In genomic region chr6:137754056-137754856, GRCm38 (mm10) we compare ENCODE assay signal across 8 mouse cellular contexts. TPM values are rescaled to one million over a fixed set of nuclear protein-coding genes. Genes with fewer than 3 reads are reported as not detected.
A peak's percentile ranks its signal among the peaks of the same experiment; 100 is the strongest.
DNase-seq lines count a peak whose midpoint lies in the region; ATAC-seq and TF ChIP-seq lines count a peak whose summit lies in the region.

Dera (plus strand) TSS chr6:137754546.

- peak; percentile 32 to 49 for DNase-seq in left cerebral cortex, adult 18-20 months (ENCODE audit: low spot score in 2 of 2)
- DNase-seq in left cerebral cortex, adult 11 months (ENCODE audit: low spot score) = no peak
- DNase-seq in embryo, embryonic 11.5 days (ENCODE audit: low read depth, low spot score) = peak; percentile 76
- peak; percentile 66 for DNase-seq in gonadal fat pad, adult 2 months (ENCODE audit: low read depth)
- DNase-seq in limb, embryonic 14.5 days (ENCODE audit: low spot score) = peak; percentile 69
- peak; percentile 81 to 87 for DNase-seq in spleen, postnatal 14 days (ENCODE audit: low spot score in 2 of 2)

- WGBS in intestine, embryonic 16.5 days = 13% methylated on average over 26 of the region's 26 CpGs
- WGBS in limb, embryonic 14.5 days = 10% methylated on average over 26 of the region's 26 CpGs
- WGBS in midbrain, embryonic 16.5 days = 13% methylated on average over 25 of the region's 26 CpGs

- H3K27ac ChIP-seq in intestine, embryonic 16.5 days (ENCODE audit: low read length) = peak within 1 kb of the TSS; percentile 86
- H3K27ac ChIP-seq in limb, embryonic 14.5 days (replicated peaks; ENCODE audit: low read depth, low read length) = 0 out of 2 replicates have a peak within 1 kb of the TSS, but pooled peaks have one; percentile 41
- H3K27ac ChIP-seq in midbrain, embryonic 16.5 days (ENCODE audit: low read length) = no peak within 1 kb of the TSS

- H3K4me2 ChIP-seq in intestine, embryonic 16.5 days (ENCODE audit: low read depth, low read length) = peak within 1 kb of the TSS; percentile 69
- H3K4me2 ChIP-seq in limb, embryonic 14.5 days (replicated peaks; ENCODE audit: low read depth, low read length, severe bottlenecking) = peak within 1 kb of the TSS; percentile 69
- H3K4me2 ChIP-seq in midbrain, embryonic 16.5 days (ENCODE audit: low read length) = peak within 1 kb of the TSS; percentile 89

- H3K27me3 ChIP-seq in intestine, embryonic 16.5 days (replicated peaks; ENCODE audit: control insufficient read depth, insufficient read depth, low read length) = no peaks in the 10 kb centered on the region
- no peaks in the 10 kb centered on the region for H3K27me3 ChIP-seq in limb, embryonic 14.5 days (ENCODE audit: control insufficient read depth, insufficient read depth, low read length)
- no peaks in the 10 kb centered on the region for H3K27me3 ChIP-seq in midbrain, embryonic 16.5 days (ENCODE audit: control insufficient read depth, insufficient read depth, low read depth, low read length)

- H3K9ac ChIP-seq in intestine, embryonic 16.5 days (ENCODE audit: low read depth, low read length) = peak within 1 kb of the TSS; percentile 89
- H3K9ac ChIP-seq in limb, embryonic 14.5 days (ENCODE audit: low read depth, low read length, severe bottlenecking) = peak within 1 kb of the TSS; percentile 69
- H3K9ac ChIP-seq in midbrain, embryonic 16.5 days (ENCODE audit: low read depth, low read length) = peak within 1 kb of the TSS; percentile 69

- peaks cover 3% of the 10 kb centered on the region; the same call in 1 of the 2 replicates for H3K36me3 ChIP-seq in intestine, embryonic 16.5 days (ENCODE audit: control insufficient read depth, insufficient read depth, low read length)
- H3K36me3 ChIP-seq in limb, embryonic 14.5 days (ENCODE audit: control insufficient read depth, insufficient read depth, low read length) = peaks cover 27% of the 10 kb centered on the region
- peaks cover 20% of the 10 kb centered on the region for H3K36me3 ChIP-seq in midbrain, embryonic 16.5 days (ENCODE audit: control insufficient read depth, insufficient read depth, low read length)

- H3K4me3 ChIP-seq in intestine, embryonic 16.5 days (ENCODE audit: low read length) = peak within 1 kb of the TSS; percentile 78
- H3K4me3 ChIP-seq in limb, embryonic 14.5 days (replicated peaks; ENCODE audit: low read length) = peak within 1 kb of the TSS; percentile 60
- peak within 1 kb of the TSS; percentile 56 for H3K4me3 ChIP-seq in midbrain, embryonic 16.5 days (ENCODE audit: low read depth, low read length)

- no peak for TF ChIP-seq POLR2A in limb, embryonic 14.5 days (IDR thresholded peaks at IDR 0.05; ENCODE audit: borderline replicate concordance, extremely low read depth, insufficient read depth, insufficient read length)

- peaks cover 7% of the 10 kb centered on the region; the same call in 1 of the 2 replicates for H3K4me1 ChIP-seq in intestine, embryonic 16.5 days (ENCODE audit: control insufficient read depth, insufficient read depth, low read length)
- H3K4me1 ChIP-seq in limb, embryonic 14.5 days (ENCODE audit: control insufficient read depth, insufficient read depth, low read length) = peaks cover 3% of the 10 kb centered on the region; the same call in 1 of the 2 replicates
- H3K4me1 ChIP-seq in midbrain, embryonic 16.5 days (ENCODE audit: control insufficient read depth, insufficient read depth, low read length) = peaks cover 5% of the 10 kb centered on the region

- peak; percentile 85 for ATAC-seq in intestine, embryonic 16.5 days
- peak; percentile 86 for ATAC-seq in limb, embryonic 14.5 days (ENCODE audit: low FRiP score, low read depth)
- peak; percentile 70 for ATAC-seq in midbrain, embryonic 16.5 days

- H3K9me3 ChIP-seq in intestine, embryonic 16.5 days (ENCODE audit: control insufficient read depth, low read length) = no peaks in the 10 kb centered on the region
- no peaks in the 10 kb centered on the region for H3K9me3 ChIP-seq in limb, embryonic 14.5 days (ENCODE audit: control insufficient read depth, low read length)
- H3K9me3 ChIP-seq in midbrain, embryonic 16.5 days (replicated peaks; ENCODE audit: control insufficient read depth, low read length, poor library complexity, severe bottlenecking) = no peaks in the 10 kb centered on the region

RNA-seq across cellular contexts. Expression of gene Dera, which starts in this region (rescaled TPM):
- total RNA-seq in left cerebral cortex, adult 18-20 months (2021) = 1 to 10 TPM; 1.9 to 3.9 TPM
- polyA plus RNA-seq in gonadal fat pad, adult 2 months (2012; rRNA removed) = 20.9 and 22.2 TPM in 2 replicates
- 124 and 132 TPM in 2 replicates for polyA plus RNA-seq in intestine, embryonic 16.5 days (2015; fragmentation: Nextera tagmentation; extraction: Ambion mirVana)
- polyA plus RNA-seq in limb, embryonic 14.5 days (2012; rRNA removed) = 12.5 and 17.1 TPM in 2 replicates
- polyA plus RNA-seq in limb, embryonic 14.5 days (2014; fragmentation: Nextera tagmentation; extraction: Ambion mirVana) = 43.5 and 46.3 TPM in 2 replicates
- polyA plus RNA-seq in midbrain, embryonic 16.5 days (2015; fragmentation: Nextera tagmentation; extraction: Ambion mirVana) = 10.6 and 12.8 TPM in 2 replicates
